Mouse (Mus musculus) forebrain, embryonic 16.5 days (tissue): Measurements from ENCODE around the gene Pcna. TPM values are rescaled to one million over a fixed set of nuclear protein-coding genes. Genes with fewer than 3 reads are reported as not detected.

Experiments
- ATAC-seq: fragments of 200-750 bp; cut with Nextera tagmentation; 2 replicates; pipeline ENCODE4 v1.8.0; 2017; ENCODE audit warnings: mild to moderate bottlenecking, moderate library complexity
- H3K27ac ChIP-seq: fragments of 300-500 bp; sonication (generic); 2 replicates; pipeline ENCODE4 v1.5.1; 2014; ENCODE audit warnings: low read length, control low read depth
- H3K27me3 ChIP-seq: fragments of 300-500 bp; sonication (generic); replicated peaks from 2 replicates; pipeline ENCODE4 v1.6.1; 2014; ENCODE audit warnings: low read length; ENCODE audit not compliant: control insufficient read depth, insufficient read depth
- H3K36me3 ChIP-seq: fragments of 300-500 bp; sonication (generic); 2 replicates; pipeline ENCODE4 v1.6.1; 2014; ENCODE audit not compliant: control insufficient read depth, insufficient read depth
- H3K4me1 ChIP-seq: fragments of 300-500 bp; sonication (generic); replicated peaks from 2 replicates; pipeline ENCODE4 v1.6.1; 2014; ENCODE audit warnings: low read length; ENCODE audit not compliant: control insufficient read depth, insufficient read depth
- H3K4me2 ChIP-seq: fragments of 300-500 bp; sonication (generic); 2 replicates; pipeline ENCODE4 v1.6.1; 2014; ENCODE audit warnings: mild to moderate bottlenecking, low read length, control low read depth
- H3K4me3 ChIP-seq: fragments of 300-500 bp; sonication (generic); replicated peaks from 2 replicates; pipeline ENCODE4 v1.5.1; 2014; ENCODE audit warnings: mild to moderate bottlenecking, low read length, control low read depth
- H3K9ac ChIP-seq: fragments of 300-500 bp; sonication (generic); replicated peaks from 2 replicates; pipeline ENCODE4 v1.6.1; 2014; ENCODE audit warnings: low read depth, low read length, control low read depth
- H3K9me3 ChIP-seq: fragments of 300-500 bp; sonication (generic); 2 replicates; pipeline ENCODE4 v1.6.1; 2016; ENCODE audit warnings: low read length; ENCODE audit not compliant: control insufficient read depth
- WGBS: fragments of 180-500 bp; shearing (Covaris S2); extraction: QIAGEN DNeasy Blood & Tissue Kit; methylation state at CpG from one replicate; pipeline ENCODE4 v1.1.7; 2014; 5-methylcytosine and 5-hydroxymethylcytosine counted together
- polyA plus RNA-seq: library from polyadenylated mRNA; unstranded; fragments of >200 nt; fragmentation: Nextera tagmentation; extraction: Ambion mirVana; gene quantifications from 2 replicates; pipeline ENCODE4 v1.2.1, GENCODE M21; 2015

The Pcna gene
- polyA plus RNA-seq, 1 experiment from 2014 or later = 164 TPM

DNA sequence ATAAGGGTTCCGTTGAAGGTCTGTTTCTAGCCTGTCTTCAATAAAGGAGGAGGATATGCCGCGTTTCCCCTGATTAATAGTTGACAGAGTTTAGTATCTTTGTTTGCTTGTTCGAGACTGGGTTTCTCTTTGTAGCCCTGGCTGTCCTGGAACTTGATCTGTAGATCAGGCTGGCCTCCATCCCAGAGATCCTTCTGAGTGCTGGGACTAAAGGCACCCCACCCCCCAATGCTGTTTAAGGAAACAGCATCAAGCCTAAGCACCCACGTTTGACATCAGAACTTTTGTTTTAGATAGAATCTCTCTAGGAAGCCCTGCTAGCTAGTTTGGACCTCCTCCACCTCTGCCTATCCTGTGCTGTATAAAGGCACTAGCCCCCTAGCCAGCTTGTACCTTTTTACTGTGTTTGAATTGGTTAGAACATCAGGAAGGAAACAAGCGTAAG is 11.2 kb upstream of the Pcna start:
- H3K27me3 ChIP-seq = no peaks in the 10 kb centered on the region
- no peaks in the 10 kb centered on the region for H3K9me3 ChIP-seq
- peaks cover 11% of the 10 kb centered on the region for H3K4me1 ChIP-seq
- peak overlapping the region; percentile 81 for H3K4me2 ChIP-seq
- H3K9ac ChIP-seq = peak overlapping the region; percentile 96
- peak overlapping the region; percentile 96 for H3K4me3 ChIP-seq
- no peak for ATAC-seq
- H3K27ac ChIP-seq = no peak overlapping the region
- no peaks in the 10 kb centered on the region for H3K36me3 ChIP-seq
- 14% methylated on average over 6 of the region's 6 CpGs for WGBS

- under 1% methylated on average over 46 of the region's 47 CpGs for WGBS
- H3K27me3 ChIP-seq = no peaks in the 10 kb centered on the region
- peaks cover 11% of the 10 kb centered on the region for H3K4me1 ChIP-seq
- ATAC-seq = peak; percentile 45; the same call in 1 of the 2 replicates
- no peaks in the 10 kb centered on the region for H3K9me3 ChIP-seq
- peak overlapping the region; percentile 96 for H3K4me3 ChIP-seq
- H3K4me2 ChIP-seq = peak overlapping the region; percentile 81
- H3K36me3 ChIP-seq = no peaks in the 10 kb centered on the region
- H3K9ac ChIP-seq = peak overlapping the region; percentile 96
- H3K27ac ChIP-seq = peak overlapping the region; percentile 76
Observed at GRCm38 (mm10) chr2:132263421-132264265, 10.5 kb upstream of the Pcna start.

- WGBS = under 1% methylated on average over 48 of the region's 49 CpGs
- ATAC-seq = peak; percentile 99
Observed at GRCm38 (mm10) chr2:132262879-132263398, 9.8 kb upstream of the Pcna start, which contains the start of gene Cds2. Cds2 (plus strand) TSS chr2:132263148.

DNA sequence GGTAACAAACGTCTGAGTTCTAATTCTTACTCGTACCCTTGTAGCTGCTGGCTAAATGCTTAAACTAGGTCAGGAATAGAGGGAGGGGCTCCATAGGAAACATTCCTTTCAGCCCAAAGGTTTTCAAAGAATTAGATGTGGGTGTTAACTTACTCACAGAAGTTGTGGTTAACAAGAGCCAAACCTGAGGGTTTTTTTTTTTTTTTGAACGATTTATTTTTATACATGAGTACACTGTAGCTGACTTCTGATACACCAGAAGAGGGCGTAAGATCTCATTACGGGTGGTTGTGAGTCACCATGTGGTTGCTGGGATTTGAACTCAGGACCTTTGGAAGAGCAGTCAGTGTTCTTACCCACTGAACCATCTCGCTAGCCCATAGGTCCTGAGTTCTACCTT is 9.1 kb upstream of the Pcna start:
- WGBS = 73% methylated on average over 6 of the region's 6 CpGs
- no peak overlapping the region for H3K9ac ChIP-seq
- H3K4me3 ChIP-seq = no peak overlapping the region
- H3K9me3 ChIP-seq = no peaks in the 10 kb centered on the region
- ATAC-seq = no peak
- no peak overlapping the region for H3K4me2 ChIP-seq
- no peaks in the 10 kb centered on the region for H3K27me3 ChIP-seq
- H3K4me1 ChIP-seq = peaks cover 11% of the 10 kb centered on the region
- no peaks in the 10 kb centered on the region for H3K36me3 ChIP-seq
- H3K27ac ChIP-seq = no peak overlapping the region

More at GRCm38 (mm10) chr2:132262879-132263398, 9.8 kb upstream of the Pcna start, which contains the start of gene Cds2:
- Histone ChIP-seq H3K9ac (peak within 1 kb of the TSS; percentile 96), H3K36me3 (no peaks in the 10 kb centered on the region), H3K4me1 (peaks cover 11% of the 10 kb centered on the region), H3K4me3 (peak within 1 kb of the TSS; percentile 96), H3K27ac (peak within 1 kb of the TSS; percentile 76), H3K9me3 (no peaks in the 10 kb centered on the region), H3K27me3 (no peaks in the 10 kb centered on the region), H3K4me2 (peak within 1 kb of the TSS; percentile 81)

GRCm38 (mm10) chr2:132260601-132261000 is 7.5 kb upstream of the Pcna start:
- Histone ChIP-seq H3K4me1 (peaks cover 11% of the 10 kb centered on the region), H3K27me3 (no peaks in the 10 kb centered on the region), H3K9me3 (no peaks in the 10 kb centered on the region), H3K27ac (no peak overlapping the region), H3K4me2 (no peak overlapping the region), H3K4me3 (no peak overlapping the region), H3K36me3 (no peaks in the 10 kb centered on the region), H3K9ac (no peak overlapping the region)
- no peak for ATAC-seq
- 97% methylated on average over 3 of the region's 3 CpGs for WGBS

DNA sequence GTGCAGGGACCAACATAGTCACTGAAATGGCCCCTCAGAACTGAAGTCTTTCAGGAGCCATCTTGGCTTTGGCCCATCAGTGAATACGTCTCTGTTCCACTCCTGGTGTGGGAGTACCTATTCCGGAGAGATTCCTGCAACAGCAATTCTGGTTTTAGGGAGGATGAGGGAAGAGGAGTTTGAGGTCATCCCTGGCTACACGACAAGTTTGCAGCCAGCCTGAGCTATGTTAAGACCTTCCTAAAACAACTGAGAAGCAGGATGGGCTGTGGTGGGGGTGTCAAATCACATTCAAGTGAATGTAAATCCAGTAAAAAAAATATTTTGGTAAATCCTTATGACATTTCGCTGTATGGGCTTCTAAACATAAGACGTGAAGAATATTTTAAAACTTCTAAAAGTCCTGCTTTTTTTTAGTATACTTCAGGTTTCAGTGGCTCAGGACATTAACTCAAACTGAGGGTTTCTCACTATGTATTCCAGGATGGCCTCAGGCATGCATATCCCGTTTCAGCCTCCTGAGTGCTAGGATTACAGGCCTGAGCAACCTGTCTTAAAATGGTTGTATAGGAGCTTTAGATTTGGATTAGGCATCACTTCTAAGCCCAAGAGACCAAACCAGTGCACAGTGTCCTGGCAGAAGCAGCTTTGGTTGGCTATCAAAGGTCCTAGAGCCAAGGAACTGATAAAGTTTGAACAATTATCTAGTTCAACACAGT is 4.4 kb upstream of the Pcna start:
- H3K27me3 ChIP-seq = no peaks in the 10 kb centered on the region
- no peak overlapping the region for H3K4me2 ChIP-seq
- no peak overlapping the region for H3K9ac ChIP-seq
- 91% methylated on average over 6 of the region's 6 CpGs for WGBS
- H3K27ac ChIP-seq = no peak overlapping the region
- H3K36me3 ChIP-seq = no peaks in the 10 kb centered on the region
- H3K4me1 ChIP-seq = 0 out of 2 replicates have a peak, but pooled peaks cover 2% of the 10 kb centered on the region
- ATAC-seq = no peak
- H3K9me3 ChIP-seq = no peaks in the 10 kb centered on the region
- no peak overlapping the region for H3K4me3 ChIP-seq

GRCm38 (mm10) chr2:132253603-132254002 is 489 bp upstream of the Pcna start:
- Histone ChIP-seq H3K4me2 (peak overlapping the region; percentile 55), H3K4me1 (peaks cover 19% of the 10 kb centered on the region), H3K9me3 (no peaks in the 10 kb centered on the region), H3K36me3 (peaks cover 3% of the 10 kb centered on the region), H3K27ac (peak overlapping the region; percentile 80; the same call in 1 of the 2 replicates), H3K27me3 (no peaks in the 10 kb centered on the region), H3K9ac (peak overlapping the region; percentile 55), H3K4me3 (peak overlapping the region; percentile 74)
- no peak for ATAC-seq
- under 1% methylated on average over 7 of the region's 7 CpGs for WGBS

DNA sequence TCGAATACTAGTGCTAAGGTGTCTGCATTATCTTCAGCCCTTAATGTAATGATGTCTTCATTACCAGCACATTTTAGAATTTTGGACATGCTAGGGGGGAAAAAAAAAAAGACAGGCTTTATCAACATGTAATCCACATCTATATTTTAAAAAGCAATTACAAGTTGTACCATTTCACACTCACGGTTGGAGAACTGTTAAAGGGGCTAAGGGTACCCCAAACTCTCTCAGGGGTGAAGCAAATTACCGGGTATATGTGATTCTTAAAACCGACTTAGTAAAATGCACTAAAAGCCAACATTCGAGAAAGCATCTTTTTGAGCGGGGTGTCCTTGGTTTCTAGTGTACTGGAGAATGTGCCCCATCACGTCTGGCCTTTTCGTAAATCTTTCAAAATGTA is 1.2 kb downstream of the Pcna start:
- H3K9ac ChIP-seq = peak overlapping the region; percentile 55
- H3K4me2 ChIP-seq = peak overlapping the region; percentile 86
- WGBS = 9% methylated on average over 8 of the region's 8 CpGs
- no peak for ATAC-seq
- peaks cover 3% of the 10 kb centered on the region for H3K36me3 ChIP-seq
- H3K4me1 ChIP-seq = peaks cover 28% of the 10 kb centered on the region
- no peaks in the 10 kb centered on the region for H3K9me3 ChIP-seq
- peak overlapping the region; percentile 74 for H3K4me3 ChIP-seq
- H3K27ac ChIP-seq = no peak overlapping the region
- H3K27me3 ChIP-seq = no peaks in the 10 kb centered on the region
